Mouse (Mus musculus): ENCODE measurements around the gene Clcn5. TPM values are rescaled to one million over a fixed set of nuclear protein-coding genes. Genes with fewer than 3 reads are reported as not detected.

The Clcn5 gene
- 18.3 to 21.7 TPM (median 20.6 TPM) in 4 replicates for total RNA-seq (2023)

DNA sequence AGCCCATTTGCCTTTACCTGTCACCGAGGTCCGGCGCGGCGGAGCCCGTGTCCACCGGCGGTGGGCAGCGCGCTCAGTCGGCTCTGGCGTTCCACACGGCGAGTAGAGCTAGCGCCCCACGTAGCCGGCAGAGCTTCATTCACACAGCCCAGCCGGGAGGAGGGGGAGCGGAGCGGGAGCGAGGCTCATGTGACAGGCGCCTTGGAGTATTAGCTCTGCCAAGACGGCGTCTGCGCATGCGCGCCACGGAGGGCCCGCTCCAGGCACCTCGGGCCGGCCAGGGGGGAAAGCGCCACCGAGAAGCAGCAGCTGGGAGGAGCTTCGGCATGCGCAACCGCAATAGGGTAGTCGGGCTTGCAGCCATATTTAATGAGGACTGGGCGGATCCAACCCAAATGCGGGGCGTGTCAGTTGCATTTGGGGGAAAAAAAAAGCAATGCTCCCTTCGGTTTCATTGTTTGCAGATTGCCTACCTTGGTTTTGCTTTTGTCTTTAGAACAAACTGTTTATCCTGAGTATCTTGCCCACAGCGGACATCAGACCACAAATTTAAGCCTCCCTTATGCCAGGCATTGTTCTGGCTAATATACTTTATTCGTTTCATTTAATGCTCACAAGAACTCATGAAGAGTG is at the start of gene Clcn5:
Gene Clcn5 (minus strand): TSS at position 270 of the 633 bp plus-strand sequence.

Other genes with a start within 250 kb of the Clcn5 start
- gene Usp27x, start 56.5 kb upstream of the Clcn5 start, total RNA-seq (2023) = 0.48 to 0.81 TPM (median 0.60 TPM) in 4 replicates